Mouse (Mus musculus) retina, embryonic 14.5 days (tissue): ENCODE results near the gene Tdpoz3.
"Not testable (repeated sequence)": the region's sequence is repeated elsewhere in the genome, so short reads cannot be mapped to it uniquely, and the experiment has no call there.

ENCODE experiments used
- DNase-seq: peaks from one replicate; pipeline ENCODE4 v3.0.0-alpha.2; 2015; ENCODE audit warnings: low spot score

Gene Tdpoz3

DNA sequence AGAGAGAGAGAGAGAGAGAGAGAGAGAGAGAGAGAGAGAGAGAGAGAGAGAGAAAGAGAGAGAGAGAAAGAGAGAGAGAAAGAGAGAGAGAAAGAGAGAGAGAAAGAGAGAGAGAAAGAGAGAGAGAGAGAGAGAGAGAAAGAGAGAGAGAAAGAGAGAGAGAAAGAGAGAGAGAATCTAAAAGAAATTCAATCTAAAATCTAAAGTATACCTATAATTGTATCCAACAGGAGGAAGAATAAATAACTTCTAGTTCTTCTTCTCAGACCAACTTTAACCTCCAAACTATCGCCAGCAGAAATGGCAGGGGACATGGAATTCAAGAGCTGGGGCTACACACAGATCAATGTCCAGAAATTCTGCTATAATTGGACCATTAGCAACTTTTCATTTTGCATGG lies at the start of gene Tdpoz3:
Gene Tdpoz3 (plus strand): TSS at position 301 of the 400 bp plus-strand sequence.
- not testable (repeated sequence) for DNase-seq

DNA sequence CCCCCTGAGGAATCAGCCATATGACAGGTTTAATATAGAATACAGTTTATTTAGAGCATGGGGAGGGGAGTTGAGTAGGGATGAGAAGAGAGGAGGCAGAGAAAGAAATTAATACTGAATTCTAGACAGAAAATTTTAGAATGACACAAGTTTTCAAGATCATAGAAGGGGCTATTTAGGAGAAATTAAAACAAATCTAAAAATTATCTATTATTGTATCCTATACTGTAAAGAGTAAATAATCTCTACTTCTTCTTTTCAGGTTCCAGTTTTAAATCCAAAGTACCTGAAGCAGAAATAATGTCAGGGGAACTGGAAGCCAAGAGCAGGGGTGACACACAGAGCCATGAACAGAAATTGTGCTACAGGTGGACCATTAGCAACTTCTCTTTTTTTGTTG lies 29.7 kb upstream of the Tdpoz3 start, which contains the start of gene Tdpoz4:
Gene Tdpoz4 (plus strand): TSS at position 301 of the 400 bp plus-strand sequence.
- DNase-seq = not testable (repeated sequence)

DNA sequence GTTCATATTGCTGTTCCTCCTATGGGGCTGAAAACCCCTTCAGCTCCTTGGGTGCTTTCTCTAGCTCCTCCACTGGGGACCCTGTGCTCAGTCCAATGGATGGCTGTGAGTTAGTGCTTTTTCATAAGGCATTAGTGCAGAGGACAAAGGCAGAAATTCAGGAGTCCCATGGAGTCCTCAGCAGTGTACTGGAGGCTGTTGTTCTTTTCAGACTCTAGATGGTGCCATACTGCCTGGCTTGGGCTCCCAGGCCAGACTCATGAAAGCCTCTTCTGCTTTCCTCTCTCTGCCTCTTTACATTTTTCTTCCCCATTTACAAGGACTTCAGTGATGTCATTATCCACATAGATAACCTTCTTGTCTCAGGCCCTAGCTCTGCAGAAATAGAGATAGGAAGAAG lies 12.5 kb upstream of the Tdpoz3 start:
- DNase-seq = not testable (repeated sequence)

DNA sequence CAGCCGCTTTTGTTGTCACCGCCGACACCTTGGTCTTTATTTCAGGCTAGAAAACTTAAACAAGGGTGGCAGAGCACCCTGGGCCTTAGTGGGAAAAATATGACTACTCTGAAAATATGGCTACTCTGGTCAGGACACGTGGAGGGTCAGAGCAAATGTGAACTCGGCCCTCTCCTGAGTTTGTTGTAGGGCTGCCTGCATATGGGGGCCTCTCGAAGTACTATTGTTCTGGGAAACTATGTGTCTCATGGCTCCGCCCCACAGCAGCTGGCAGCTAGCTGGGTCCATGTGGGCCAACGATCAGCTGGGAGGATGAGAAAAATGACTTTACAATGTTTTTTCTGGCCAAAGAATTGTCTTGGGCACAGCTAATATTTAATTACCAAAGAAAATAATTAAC lies 33.1 kb downstream of the Tdpoz3 start:
- DNase-seq = not testable (repeated sequence)

DNA sequence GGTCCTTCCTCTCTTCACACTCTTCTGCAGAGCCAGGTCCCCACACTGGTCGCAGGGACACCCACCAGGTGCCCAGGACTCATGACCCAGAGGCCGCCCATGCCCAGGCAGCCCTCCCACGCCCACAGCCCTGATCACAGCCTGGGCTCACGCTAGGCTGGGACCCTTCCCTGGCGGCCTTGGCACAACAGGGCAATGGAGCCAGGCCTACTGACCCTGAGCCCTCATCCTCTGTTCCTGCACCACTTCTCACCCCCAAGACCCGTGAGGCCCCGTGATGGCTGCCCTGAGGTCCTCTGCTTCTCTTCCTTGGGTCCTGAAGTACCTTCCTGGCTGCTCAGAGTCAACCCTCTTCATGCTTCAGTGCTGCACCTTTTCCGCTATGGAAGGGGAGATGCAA lies 44.8 kb downstream of the Tdpoz3 start:
- DNase-seq = not testable (repeated sequence)
